Mouse (Mus musculus): ENCODE results near the gene Sh2d6.
"Not testable (repeated sequence)": the region's sequence is repeated elsewhere in the genome, so short reads cannot be mapped to it uniquely, and the experiment has no call there.

Gene Sh2d6

DNA sequence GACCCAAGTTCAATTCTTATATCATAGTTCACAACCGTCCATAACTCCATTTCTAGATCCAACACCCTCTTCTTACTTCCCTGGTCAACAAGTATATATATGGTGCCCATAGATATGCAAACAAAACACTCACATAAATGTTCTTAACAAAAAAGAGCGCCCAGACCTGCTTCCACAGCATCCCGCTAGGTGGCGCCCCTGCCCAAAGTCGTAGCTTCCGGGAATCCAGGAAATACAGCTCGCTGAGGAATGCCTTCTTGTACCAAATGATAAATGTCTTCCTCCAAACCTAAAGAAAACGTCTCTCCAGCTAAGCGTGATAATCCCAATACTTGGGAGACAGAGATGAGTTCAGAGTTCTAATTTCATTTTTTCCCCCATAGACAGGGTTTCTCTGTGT is 13.7 kb upstream of the Sh2d6 start:
- peak; percentile 75 for DNase-seq (ENCODE audit: extremely low read depth, low read depth)

DNA sequence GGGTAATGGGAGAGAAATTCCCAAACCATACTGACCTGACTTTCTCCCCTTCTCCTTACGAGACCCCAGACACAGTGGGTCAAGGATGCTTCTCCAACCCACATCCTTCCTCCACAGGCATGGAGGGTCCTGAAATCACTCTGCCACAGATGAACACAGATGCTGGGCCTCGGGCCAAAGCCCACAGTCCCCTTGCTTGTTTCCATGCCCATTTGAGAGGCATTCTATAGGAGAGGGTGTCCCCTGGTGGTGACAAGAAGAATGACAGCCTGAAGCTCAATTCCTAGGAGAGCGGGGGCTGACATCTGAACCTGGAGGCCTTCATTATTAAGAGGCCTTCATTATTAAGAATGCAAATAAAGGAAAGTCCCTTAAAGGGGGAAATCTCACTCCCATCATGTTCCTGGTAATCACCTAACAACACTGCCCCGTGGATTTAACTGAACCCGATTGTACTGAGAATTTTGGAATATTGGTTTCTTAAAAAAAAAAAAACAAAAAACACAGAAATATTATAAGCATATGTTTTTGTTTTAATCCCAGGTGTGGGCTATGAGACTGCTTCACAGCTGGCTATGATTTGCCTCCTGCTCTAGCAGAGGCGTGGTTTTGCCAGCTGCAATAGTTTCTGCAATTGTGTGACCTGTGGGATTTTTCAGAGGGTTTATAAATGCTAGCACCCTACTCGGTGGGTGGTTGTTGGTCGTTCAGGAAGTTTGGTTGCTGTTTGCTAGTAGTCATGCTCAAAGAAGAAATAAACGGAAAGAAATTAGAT is 12.7 kb upstream of the Sh2d6 start:
- peak; percentile 63 for DNase-seq (ENCODE audit: extremely low read depth, low read depth)

DNA sequence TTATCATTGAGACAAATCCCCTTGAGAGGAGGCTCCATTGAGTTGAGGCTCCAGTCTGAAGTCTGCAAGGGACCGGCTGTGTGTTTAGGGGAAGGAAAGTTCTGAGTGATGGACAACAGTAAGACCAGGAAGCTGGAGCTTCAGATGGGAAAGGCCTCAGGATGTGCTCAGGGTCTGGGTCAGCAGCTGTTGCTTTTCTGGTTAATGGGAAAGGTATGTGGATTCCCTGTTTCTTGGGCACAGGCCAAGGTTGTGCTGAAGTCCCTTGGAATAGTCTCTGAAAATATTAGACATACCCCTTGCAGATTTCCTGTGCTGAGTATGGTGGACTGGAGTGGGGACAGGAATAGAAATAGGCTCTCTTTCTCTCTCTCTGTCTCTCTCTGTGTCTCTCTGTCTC is 12.0 kb upstream of the Sh2d6 start:
- not testable (repeated sequence) for DNase-seq (ENCODE audit: extremely low read depth, low read depth)

DNA sequence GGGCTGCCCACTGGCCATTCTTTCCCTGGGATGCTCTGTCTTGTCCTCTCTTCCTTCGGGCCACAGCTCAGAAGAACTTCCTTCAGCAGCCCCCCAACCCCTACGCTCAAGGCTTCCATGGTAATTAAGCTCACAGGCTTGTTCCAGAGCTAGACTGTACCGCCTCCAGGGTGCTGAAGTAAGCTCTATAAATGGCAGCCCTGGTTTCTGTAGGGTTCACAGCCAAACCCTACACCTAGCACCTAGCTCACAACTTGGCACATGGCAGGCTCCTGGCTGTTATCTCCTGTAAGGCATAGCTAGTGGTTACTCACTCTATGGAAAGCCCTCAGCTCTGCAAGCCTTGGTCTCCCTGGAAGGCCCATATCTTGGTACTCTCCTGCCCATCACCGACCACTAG is 11.1 kb upstream of the Sh2d6 start:
- no peak for DNase-seq (ENCODE audit: extremely low read depth, low read depth)

DNA sequence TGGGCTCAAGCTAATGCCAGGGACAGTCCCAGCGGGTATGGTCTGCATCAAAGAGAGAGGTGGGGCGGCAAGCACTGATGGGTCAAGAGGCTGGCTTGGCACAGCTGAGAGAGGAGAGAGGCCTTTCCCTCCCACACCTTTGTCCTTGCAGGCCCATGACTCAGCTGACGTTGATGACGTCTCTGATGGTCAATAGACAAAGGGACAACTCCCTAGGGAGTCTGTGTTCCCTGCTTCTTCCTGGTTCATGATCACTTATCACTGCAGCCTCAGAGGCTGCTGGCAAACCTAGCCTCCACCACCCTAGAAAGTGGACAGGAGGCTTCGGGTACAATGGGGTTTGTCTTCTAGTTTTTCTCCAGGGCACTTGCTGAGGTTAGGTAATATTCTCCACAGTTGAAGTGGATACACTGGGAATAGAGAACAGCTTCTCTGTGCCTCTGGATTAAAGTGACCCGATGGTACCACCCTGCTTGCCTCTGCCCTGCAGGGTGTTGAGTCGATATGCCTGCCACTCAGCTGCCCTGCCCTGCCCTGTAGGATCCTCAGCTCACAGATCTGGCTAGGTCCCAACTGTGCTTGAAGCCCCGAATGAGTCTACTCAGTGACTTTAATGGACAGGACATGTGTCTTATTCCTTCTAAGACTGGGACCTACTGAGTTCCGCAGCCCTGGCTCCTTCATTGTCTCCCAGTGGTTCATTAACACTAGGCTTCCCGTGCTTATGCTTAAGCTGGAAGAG is 7.1 kb upstream of the Sh2d6 start:
- no peak for DNase-seq (ENCODE audit: extremely low read depth, low read depth)

DNA sequence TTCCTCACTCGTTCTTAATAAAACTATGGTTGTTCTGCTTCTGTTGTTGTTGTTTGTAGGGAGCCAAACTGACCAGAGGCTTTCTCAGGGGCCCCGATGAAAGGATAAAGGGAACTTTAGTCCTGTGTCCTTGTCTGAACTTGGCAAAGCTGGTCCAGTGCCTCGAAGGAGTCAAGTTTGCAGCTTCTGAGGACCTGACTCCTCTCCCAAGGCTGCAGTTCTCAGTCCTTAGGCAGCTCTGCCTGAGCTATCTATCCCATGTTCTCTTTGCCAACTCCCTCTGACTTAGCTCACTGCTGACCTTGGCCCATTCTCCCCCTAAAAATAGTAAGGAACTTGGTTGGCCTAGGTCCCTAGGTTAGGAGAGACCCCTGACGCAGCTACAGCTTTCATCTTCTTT is 5.6 kb upstream of the Sh2d6 start:
- DNase-seq (ENCODE audit: extremely low read depth, low read depth), result no peak

DNA sequence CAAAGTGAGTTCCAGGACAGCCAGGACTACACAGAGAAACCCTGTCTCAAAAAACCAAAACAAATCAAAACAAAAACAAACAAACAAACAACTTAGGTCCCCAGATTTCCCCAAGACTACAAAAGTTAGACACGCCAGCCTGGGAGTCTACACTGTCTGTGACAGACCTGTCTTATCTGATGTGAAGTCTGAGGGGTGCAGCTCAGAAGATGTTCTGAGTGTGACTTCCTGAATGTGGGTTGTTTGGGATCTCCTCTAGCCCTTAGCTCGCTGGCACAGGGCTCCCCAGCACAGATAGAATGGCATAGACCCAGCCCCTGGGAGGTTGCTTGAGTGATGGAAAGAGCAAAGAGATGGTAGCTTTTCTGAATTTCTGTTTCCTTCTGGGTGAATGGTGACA is 2.7 kb upstream of the Sh2d6 start:
- DNase-seq (ENCODE audit: extremely low read depth, low read depth), result no peak

DNA sequence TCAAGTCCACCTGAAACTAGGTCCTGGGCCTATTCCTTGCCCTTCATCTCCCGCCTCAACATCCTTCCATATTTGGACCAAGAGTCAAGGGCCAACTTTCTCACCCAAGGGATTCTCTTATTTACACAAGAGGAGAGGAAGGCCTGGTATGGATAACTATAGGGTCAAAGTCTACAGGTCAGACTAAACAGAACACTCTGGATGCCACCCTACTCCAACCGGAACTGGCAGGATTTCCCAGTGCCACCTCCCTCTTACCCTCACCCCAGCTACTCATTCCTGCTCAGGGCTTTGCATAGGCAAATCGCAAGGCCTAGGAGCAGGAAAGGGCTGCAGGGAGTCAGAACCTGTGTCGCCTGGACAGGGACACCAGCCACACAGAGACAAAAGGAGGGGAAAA is 1.7 kb upstream of the Sh2d6 start:
- DNase-seq (ENCODE audit: extremely low read depth, low read depth), result no peak

DNA sequence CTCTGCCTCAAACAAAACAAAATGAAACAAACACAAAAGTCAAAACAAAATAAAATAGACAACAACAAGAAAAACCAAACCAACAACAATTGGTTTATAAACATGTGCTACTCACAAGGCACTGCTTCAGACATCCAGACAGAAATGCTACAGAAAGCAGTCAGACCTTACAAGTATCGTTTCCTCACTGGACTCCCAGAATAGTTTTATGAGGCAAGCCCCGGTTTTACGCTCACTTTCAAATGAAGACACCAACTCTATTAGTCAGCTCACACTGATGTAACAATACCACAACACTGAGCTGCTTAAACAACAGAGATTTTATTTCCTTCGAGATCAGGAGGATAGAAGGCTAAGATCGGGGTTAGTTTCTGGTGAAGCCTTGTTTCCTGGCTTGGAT is 781 bp upstream of the Sh2d6 start:
- no peak for DNase-seq (ENCODE audit: extremely low read depth, low read depth)

DNA sequence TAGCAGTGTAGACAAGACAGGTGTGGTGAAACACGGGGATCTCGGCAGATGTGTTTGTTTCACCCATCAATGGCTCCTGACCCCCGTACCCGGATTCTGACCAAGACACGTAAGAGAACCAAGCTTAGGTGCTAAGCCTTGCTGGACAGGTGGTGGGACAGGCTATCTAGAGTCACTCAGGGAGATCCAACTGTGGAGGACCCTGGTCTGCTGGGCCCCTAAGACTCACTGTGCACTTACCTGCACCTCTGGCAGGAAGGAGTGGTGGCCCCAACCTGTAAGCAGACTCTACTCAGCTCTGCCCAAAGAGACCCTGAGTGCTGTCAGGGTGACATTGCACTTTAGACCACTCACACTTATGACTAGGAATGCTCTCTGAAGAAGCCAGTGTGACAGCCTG is 603 bp downstream of the Sh2d6 start:
- DNase-seq (ENCODE audit: extremely low read depth, low read depth), result no peak

DNA sequence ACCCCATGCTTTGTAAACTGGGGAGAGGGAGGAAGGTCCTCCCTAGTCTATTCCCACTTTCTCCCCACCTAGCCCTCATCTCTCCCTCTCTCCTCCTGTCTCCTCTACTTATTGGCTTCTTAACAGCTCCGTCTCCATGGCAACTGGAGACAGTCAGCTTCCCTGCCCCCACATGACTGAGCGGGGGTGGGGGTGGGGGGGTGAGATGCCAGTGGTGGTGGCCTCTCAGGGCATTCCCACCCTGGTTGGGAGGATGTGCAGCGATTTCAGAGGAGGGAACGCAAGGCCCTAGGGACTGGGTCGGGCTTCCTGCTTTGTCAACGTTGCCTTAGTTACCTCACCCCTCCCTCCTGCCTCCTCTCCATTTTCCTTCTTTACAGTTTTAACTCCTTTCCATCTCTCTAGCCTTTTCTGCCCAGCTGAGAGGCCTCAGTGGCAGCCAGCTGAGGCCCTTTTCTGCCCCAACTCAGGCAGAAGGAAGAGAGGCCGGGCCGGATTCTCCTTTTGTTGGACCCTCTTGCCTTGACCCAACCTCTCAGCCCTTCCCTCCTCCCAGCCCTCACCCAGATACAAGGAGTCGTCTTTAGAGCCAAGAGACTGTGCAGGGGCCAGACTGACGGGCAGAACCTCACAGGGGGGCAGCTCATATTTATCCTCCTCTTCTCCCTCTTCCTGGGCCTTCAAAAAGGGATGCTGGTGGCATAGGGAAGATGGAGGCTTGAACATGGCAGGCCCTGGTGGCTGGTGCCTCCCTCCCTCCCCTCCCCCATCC is 1.4 kb downstream of the Sh2d6 start:
- DNase-seq (ENCODE audit: extremely low read depth, low read depth), result no peak

DNA sequence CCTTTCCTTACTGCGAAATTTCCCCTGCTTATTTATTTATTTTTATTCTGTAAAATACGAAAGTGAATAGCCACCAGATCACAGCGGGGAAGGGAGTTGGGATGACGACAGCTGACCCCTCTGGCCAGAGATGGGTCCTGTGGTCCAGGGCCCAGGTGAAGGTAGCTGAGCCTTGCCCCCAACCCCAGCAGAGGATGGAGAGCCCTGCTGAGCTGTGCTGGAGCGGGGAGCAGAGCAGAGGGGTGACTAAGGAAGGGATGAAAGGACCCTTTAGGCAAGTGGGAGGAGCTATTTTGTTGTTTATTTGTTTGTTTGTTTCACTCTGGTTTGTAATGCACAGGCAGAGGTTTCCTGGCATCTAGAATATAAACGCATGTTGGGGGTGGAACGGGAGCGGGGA is 2.2 kb downstream of the Sh2d6 start:
- no peak for DNase-seq (ENCODE audit: extremely low read depth, low read depth)

DNA sequence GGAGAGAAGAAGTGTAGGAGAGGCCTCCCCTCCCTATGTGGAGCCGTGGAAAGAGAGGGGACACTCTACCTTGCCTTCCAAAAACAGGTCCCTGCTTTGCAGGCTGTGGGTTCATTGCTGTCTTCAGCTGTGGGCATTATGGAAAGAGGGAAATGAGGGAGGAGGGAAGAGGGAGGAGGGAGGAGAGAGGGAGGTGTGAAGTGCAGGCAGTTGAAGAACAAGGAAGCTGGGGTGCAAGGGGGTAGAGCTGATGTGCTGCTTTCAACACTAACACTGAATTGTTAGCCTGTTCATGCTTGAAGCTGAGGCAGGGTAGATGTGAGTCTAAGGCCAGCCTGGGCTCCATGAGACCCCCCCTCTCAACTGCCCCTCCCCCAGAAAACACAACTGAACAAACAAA is 2.7 kb downstream of the Sh2d6 start:
- no peak for DNase-seq (ENCODE audit: extremely low read depth, low read depth)

DNA sequence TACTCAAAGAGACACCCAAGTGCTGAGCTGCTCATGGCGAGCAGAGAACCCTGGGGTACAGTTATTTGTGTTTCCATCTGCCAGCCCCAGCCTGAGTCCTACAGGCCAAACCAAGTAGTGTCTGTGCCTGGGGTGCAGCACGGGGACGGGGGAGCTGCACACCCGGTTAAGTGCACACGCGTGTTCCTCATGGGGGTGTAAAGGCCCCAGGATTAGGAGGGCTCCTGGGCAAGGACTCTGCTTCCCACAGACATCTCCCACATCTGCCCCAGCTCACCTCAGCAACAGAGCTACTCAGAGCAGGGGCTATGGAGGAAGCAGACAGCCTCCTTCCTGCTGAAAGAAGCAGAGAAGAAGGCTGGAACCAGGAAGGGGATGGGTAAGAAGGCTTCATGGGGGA is 5.9 kb downstream of the Sh2d6 start:
- no peak for DNase-seq (ENCODE audit: extremely low read depth, low read depth)

DNA sequence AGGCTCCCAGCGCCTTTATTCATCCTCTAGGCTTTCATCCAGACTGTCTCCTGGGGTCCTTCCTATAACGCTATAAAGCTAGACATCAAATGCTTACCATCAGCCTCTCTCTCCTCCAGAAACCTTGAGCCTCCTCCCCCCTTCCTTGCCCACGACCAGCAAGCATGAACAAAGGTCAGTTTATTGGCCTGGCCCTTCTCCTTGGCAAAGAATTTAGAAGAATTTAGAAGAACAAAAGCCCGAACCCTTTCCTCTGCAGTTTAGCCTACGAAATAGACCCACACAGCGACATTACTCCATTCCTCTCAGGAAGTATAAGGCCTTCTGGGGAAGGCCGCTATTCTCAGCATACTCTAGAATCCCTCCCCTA is 8.5 kb downstream of the Sh2d6 start:
- DNase-seq (ENCODE audit: extremely low read depth, low read depth), result no peak

DNA sequence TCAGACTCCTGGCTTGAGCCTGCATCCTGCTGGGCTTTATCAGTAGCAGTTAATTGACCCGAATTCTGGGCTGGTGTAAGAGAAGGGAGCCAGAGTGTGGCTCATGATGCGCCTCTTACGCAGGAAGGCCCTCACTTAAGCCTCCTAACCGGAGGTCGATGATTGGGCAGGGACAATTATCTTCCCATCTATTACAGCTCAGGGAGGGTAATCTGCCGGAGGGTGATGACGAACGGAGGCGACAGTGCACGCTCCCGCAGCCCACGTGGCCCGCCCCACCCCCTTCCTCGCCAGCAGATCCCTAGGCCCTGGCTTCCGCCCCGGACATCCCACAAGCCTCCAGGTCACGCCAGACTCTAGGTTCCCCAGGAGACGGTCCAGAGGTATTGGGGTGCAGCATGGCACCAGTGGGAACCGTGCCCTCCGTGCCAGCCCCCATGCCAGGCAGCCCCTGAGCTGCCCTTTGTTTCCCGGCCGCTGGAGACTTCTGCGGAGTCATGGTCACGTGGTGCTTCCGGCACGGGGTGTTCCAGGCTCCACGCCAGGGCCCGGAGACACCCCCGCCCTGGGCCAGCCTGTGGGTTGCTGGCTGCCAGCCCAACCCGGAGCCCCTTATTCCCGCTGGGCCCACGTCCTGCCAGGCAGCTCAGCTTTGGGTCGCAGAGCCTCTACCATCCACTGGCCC is 9.0 kb downstream of the Sh2d6 start:
- DNase-seq (ENCODE audit: extremely low read depth, low read depth), result peak; percentile 95

DNA sequence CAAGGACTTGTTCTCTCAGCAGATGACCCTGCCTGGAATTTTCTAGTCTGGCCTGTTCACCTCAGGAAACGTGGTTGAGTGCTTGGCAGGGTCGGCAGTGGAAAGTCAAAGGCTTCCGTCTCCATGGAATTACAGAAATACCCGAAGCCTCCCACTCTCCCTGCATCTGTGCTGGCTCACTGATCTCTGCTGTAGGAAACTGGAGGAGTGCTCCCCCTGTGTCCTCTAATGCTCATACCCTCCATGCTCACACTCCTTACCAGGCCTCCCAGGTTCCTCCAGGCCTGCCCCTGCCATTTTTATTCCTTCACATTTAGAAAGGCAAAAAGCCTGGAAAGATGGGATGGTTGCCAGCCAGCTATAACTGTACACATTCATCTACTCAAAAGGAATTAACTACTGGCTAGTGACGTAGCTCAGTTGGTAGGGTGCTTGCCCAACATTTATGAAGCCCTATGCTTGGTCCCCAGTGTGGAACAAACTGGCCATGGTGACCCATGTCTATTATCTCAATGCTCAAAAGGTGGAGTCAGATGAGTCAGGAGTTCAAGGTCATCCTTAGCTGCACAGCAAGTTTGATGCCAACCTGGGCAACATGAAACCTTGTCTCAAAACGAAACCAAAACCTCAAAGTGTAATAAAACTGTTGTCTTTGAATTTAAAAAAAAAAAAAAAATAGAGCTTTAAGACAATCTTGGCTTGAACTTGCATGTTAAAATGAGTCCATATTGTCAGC is 10.7 kb downstream of the Sh2d6 start:
- DNase-seq (ENCODE audit: extremely low read depth, low read depth), result no peak

DNA sequence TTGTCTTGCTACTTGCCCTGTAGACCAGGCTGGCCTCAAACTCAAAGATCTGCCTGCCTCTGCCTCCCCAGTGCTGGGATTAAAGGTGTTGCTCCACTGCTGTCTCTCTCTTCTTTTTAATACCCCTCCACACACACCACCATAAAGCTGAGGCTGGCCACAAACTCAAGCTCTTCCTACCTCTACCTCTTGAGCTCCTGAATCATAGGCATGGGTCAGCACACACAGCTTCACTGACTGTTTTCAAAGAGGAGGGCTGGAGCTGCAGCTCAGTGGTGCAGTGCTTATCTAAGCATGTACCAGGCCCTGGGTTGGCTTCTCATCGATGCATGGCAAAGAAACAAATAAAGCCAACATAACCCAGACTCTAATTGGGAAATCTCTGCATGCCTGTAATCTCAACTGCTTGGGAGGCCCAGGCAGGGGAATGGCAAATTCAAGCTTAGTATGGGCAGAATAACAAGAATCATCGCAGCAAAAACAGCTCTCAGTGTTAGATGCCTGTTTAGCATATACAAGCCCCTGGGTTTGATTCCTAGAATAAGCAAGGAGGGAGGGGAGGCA is 11.6 kb downstream of the Sh2d6 start:
- DNase-seq (ENCODE audit: extremely low read depth, low read depth), result no peak

DNA sequence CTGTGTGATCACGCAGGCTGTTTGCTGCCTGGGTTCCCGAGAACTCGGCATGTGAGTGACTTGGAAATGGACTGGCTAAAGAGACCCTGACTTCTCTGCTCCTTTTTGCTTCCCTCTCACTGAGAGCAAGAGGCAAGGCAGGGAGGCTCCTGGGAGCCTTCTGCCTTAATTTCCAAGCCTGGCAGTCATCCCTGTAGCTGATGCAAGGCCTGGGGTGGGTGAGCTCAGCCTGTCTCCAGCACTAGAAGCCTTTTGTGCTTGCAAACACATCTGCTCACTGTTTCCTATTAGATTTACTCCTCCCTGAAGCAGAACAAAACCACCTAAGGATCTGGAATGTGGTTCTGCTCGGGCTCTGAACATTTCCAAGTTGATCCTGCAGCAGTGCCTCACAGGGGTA is 12.9 kb downstream of the Sh2d6 start:
- DNase-seq (ENCODE audit: extremely low read depth, low read depth), result no peak

DNA sequence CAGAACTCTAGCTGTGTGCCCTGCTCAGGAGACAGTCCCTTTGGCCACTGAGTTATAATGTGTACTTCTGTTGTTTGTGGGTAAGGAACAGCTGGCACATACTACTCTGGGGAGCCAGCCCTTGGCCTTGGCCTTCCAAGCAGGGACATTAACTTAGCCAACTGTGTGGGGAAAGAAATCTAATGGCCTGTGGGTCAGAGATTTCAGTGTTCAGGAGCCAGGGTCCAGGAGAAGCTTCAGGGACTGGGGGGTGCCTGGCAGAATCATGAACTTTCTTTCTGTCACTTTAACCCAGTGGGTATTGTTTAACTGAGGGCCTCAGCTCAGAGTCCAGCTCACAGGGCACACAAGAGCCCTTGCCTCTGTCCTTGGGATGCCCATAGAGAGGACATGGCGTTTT is 15.4 kb downstream of the Sh2d6 start:
- no peak for DNase-seq (ENCODE audit: extremely low read depth, low read depth)

DNA sequence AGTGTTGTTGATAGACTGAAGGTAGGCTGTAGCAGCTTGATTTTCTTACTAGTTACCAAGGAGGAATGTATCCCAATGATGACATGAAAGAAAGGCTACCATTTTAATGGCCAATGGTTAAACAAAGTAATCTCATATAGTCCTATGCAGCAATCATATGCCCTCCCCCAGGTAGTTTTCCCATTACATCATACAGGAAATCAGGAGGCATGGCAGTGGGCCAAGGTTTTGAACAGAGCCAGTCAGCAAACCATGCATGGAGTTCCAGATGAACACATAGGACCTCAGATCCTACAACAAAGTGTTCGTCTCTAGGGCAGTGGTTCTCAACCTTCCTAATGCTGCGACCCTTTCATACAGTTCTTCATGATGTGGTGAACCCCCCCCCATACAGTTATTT is 17.6 kb downstream of the Sh2d6 start:
- DNase-seq (ENCODE audit: extremely low read depth, low read depth), result no peak

Measured in MEL-GATA-1-ER (cell line).